Mouse (Mus musculus): ENCODE data around the gene Ldha. TPM values are rescaled to one million over a fixed set of nuclear protein-coding genes. Genes with fewer than 3 reads are reported as not detected.

Ldha gene
- total and polyA plus RNA-seq, 2 experiments from 2014 or later: 467 to 747 TPM

GRCm38 (mm10) chr7:46899343-46899742, 58.1 kb downstream of the Ldha start:
- H3K4me1 ChIP-seq (ENCODE audit: insufficient read depth, low read length): no peaks in the 10 kb centered on the region
- no peak overlapping the region for H3K4me2 ChIP-seq (ENCODE audit: low read depth, low read length)
- no peaks in the 10 kb centered on the region for H3K27me3 ChIP-seq (ENCODE audit: insufficient read depth, low read length)
- TF ChIP-seq CTCF (IDR thresholded peaks at IDR 0.05; ENCODE audit: low read depth): no peak
- H3K4me3 ChIP-seq (ENCODE audit: low read length): no peak overlapping the region
- no peak overlapping the region for H3K9ac ChIP-seq (replicated peaks; ENCODE audit: low read length)
- no peak overlapping the region for H3K27ac ChIP-seq
- no peak for ATAC-seq
- WGBS: 93% methylated on average over 3 of the region's 3 CpGs
- no peak for DNase-seq (ENCODE audit: low spot score)
- peaks cover 28% of the 10 kb centered on the region for H3K36me3 ChIP-seq (ENCODE audit: insufficient read depth, low read length)
- H3K9me3 ChIP-seq (ENCODE audit: low read length): no peaks in the 10 kb centered on the region

Other genes starting within 250 kb of the Ldha start
- 41.8 and 53.5 TPM in 2 replicates for gene Sergef, start 201.7 kb upstream of the Ldha start, total RNA-seq (2014; rRNA removed)
- 45.6 and 48.0 TPM in 2 replicates for gene Sergef, start 201.7 kb upstream of the Ldha start, polyA plus RNA-seq (2015; fragmentation: Nextera tagmentation; extraction: Ambion mirVana)
- gene Tph1, start 168.9 kb upstream of the Ldha start, total RNA-seq (2014; rRNA removed): 0.73 and 1.0 TPM in 2 replicates
- gene Tph1, start 168.9 kb upstream of the Ldha start, polyA plus RNA-seq (2015; fragmentation: Nextera tagmentation; extraction: Ambion mirVana): 0.73 and 0.98 TPM in 2 replicates
- 12.2 and 14.4 TPM in 2 replicates for gene Saal1, start 130.8 kb upstream of the Ldha start, total RNA-seq (2014; rRNA removed)
- gene Saal1, start 130.8 kb upstream of the Ldha start, polyA plus RNA-seq (2015; fragmentation: Nextera tagmentation; extraction: Ambion mirVana): 13.0 and 13.4 TPM in 2 replicates
- gene Saa3, start 125.8 kb upstream of the Ldha start, total RNA-seq (2014; rRNA removed): 0.54 TPM in 1 of 2 replicates, not detected in the other
- gene Saa3, start 125.8 kb upstream of the Ldha start, polyA plus RNA-seq (2015; fragmentation: Nextera tagmentation; extraction: Ambion mirVana): 0.36 and 0.43 TPM in 2 replicates
- gene Saa4, start 108.9 kb upstream of the Ldha start, total RNA-seq (2014; rRNA removed): not detected in 2 replicates
- gene Saa4, start 108.9 kb upstream of the Ldha start, polyA plus RNA-seq (2015; fragmentation: Nextera tagmentation; extraction: Ambion mirVana): not detected in 2 replicates
- not detected in 2 replicates for gene Saa1, start 98.5 kb upstream of the Ldha start, total RNA-seq (2014; rRNA removed)
- gene Saa1, start 98.5 kb upstream of the Ldha start, polyA plus RNA-seq (2015; fragmentation: Nextera tagmentation; extraction: Ambion mirVana): 0.32 and 0.43 TPM in 2 replicates
- gene Saa2, start 89.7 kb upstream of the Ldha start, total RNA-seq (2014; rRNA removed): 0.05 TPM in 1 of 2 replicates, not detected in the other
- 0.39 and 1.1 TPM in 2 replicates for gene Saa2, start 89.7 kb upstream of the Ldha start, polyA plus RNA-seq (2015; fragmentation: Nextera tagmentation; extraction: Ambion mirVana)
- 20.3 and 21.6 TPM in 2 replicates for gene Hps5, start 45.4 kb upstream of the Ldha start, total RNA-seq (2014; rRNA removed)
- gene Hps5, start 45.4 kb upstream of the Ldha start, polyA plus RNA-seq (2015; fragmentation: Nextera tagmentation; extraction: Ambion mirVana): 8.9 and 9.8 TPM in 2 replicates
- gene Gtf2h1, start 45.4 kb upstream of the Ldha start, total RNA-seq (2014; rRNA removed): 26.5 and 26.6 TPM in 2 replicates
- 36.2 and 39.2 TPM in 2 replicates for gene Gtf2h1, start 45.4 kb upstream of the Ldha start, polyA plus RNA-seq (2015; fragmentation: Nextera tagmentation; extraction: Ambion mirVana)
- not detected in 2 replicates for gene Ldhc, start 19.7 kb downstream of the Ldha start, total RNA-seq (2014; rRNA removed)
- 0.15 and 0.26 TPM in 2 replicates for gene Ldhc, start 19.7 kb downstream of the Ldha start, polyA plus RNA-seq (2015; fragmentation: Nextera tagmentation; extraction: Ambion mirVana)
- gene Tsg101, start 78.5 kb downstream of the Ldha start, total RNA-seq (2014; rRNA removed): 83.7 and 105 TPM in 2 replicates
- 272 and 279 TPM in 2 replicates for gene Tsg101, start 78.5 kb downstream of the Ldha start, polyA plus RNA-seq (2015; fragmentation: Nextera tagmentation; extraction: Ambion mirVana)
- 8.4 and 10.1 TPM in 2 replicates for gene Uevld, start 117.1 kb downstream of the Ldha start, total RNA-seq (2014; rRNA removed)
- 5.0 and 5.4 TPM in 2 replicates for gene Uevld, start 117.1 kb downstream of the Ldha start, polyA plus RNA-seq (2015; fragmentation: Nextera tagmentation; extraction: Ambion mirVana)
- gene Gm9999, start 142.1 kb downstream of the Ldha start, total RNA-seq (2014; rRNA removed): not detected in 2 replicates
- gene Gm9999, start 142.1 kb downstream of the Ldha start, polyA plus RNA-seq (2015; fragmentation: Nextera tagmentation; extraction: Ambion mirVana): not detected in 2 replicates
- gene Spty2d1, start 166.9 kb downstream of the Ldha start, total RNA-seq (2014; rRNA removed): 9.1 and 9.7 TPM in 2 replicates
- gene Spty2d1, start 166.9 kb downstream of the Ldha start, polyA plus RNA-seq (2015; fragmentation: Nextera tagmentation; extraction: Ambion mirVana): 5.1 and 5.8 TPM in 2 replicates
- 11.9 and 17.1 TPM in 2 replicates for gene Tmem86a, start 209.1 kb downstream of the Ldha start, total RNA-seq (2014; rRNA removed)
- gene Tmem86a, start 209.1 kb downstream of the Ldha start, polyA plus RNA-seq (2015; fragmentation: Nextera tagmentation; extraction: Ambion mirVana): 29.5 and 32.3 TPM in 2 replicates

Data from hindbrain, postnatal 0 days (tissue).